In the genomic region with DNA sequence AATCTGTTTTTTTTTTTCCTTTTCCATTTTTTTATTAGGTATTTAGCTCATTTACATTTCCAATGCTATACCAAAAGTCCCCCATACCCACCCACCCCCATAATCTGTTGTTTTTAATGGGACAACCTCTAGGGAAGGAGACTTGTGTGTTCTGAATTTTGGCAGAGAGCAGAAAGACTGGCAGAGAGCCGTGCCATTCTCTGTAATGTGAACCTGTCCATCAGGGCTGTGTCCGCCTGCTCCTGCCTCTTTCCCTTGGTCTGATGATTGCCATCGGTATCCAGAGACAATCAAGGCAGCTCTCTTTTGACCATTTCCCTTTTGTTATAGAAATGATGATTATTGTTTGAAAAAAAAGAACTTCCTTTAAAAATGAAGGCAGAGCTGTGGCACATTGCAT, we compare ENCODE assay signal across 24 mouse cellular contexts. TPM values are rescaled to one million over a fixed set of nuclear protein-coding genes. Genes with fewer than 3 reads are reported as not detected.
"Had no signal": no experiment of that assay in that cellular context is flagged by ENCODE, and none has a peak within 500 bp of the region (broad histone marks: within the 10 kb centered on the region; RNA-seq: fewer than 3 reads in every experiment).

No protein-coding gene starts in this region.

- H3K27ac ChIP-seq: lung, embryonic 15.5 days; midbrain, embryonic 10.5 days; midbrain, embryonic 13.5 days; neural tube, embryonic 13.5 days; neural tube, embryonic 15.5 days had no signal

- H3K27me3 ChIP-seq: lung, embryonic 15.5 days; midbrain, embryonic 13.5 days; neural tube, embryonic 13.5 days; neural tube, embryonic 15.5 days had no signal

- H3K4me2 ChIP-seq: lung, embryonic 15.5 days; midbrain, embryonic 13.5 days; neural tube, embryonic 13.5 days; neural tube, embryonic 15.5 days had no signal

- H3K36me3 ChIP-seq: lung, embryonic 15.5 days; midbrain, embryonic 10.5 days; midbrain, embryonic 13.5 days; neural tube, embryonic 13.5 days; neural tube, embryonic 15.5 days had no signal

- H3K9me3 ChIP-seq: lung, embryonic 15.5 days; midbrain, embryonic 10.5 days; midbrain, embryonic 13.5 days; neural tube, embryonic 13.5 days; neural tube, embryonic 15.5 days had no signal

- H3K4me3 ChIP-seq: lung, embryonic 15.5 days; midbrain, embryonic 10.5 days; midbrain, embryonic 13.5 days; myocyte; neural tube, embryonic 13.5 days; neural tube, embryonic 15.5 days had no signal

- H3K9ac ChIP-seq: liver, postnatal 0 days; lung, embryonic 15.5 days; midbrain, embryonic 13.5 days; neural tube, embryonic 13.5 days; neural tube, embryonic 15.5 days had no signal

- ATAC-seq: lung, postnatal 0 days; midbrain, embryonic 13.5 days; midbrain, embryonic 16.5 days had no signal

- H3K4me1 ChIP-seq: lung, embryonic 15.5 days; neural tube, embryonic 13.5 days had no signal

- DNase-seq: liver, postnatal 0 days; lung, adult 2 months; lung, postnatal 14 days; lung, postnatal 36 days; retina, postnatal 1 day; right cerebral cortex, adult 18-20 months; right cerebral cortex, postnatal 25 days; right cerebral cortex, postnatal 4 days; spleen, adult 18-20 months; thymus, adult 18-20 months; thymus, postnatal 14 days; thymus, postnatal 36 days had no signal

RNA-seq across cellular contexts. Expression of gene Mrap2, which starts 26.8 kb away (rescaled TPM):
- total RNA-seq: megakaryocyte, adult 5-6 weeks; megakaryocyte-erythroid progenitor cell, adult 5-6 weeks had no signal
- polyA plus RNA-seq: liver, postnatal 0 days; lung, postnatal 0 days; midbrain, embryonic 10.5 days; neural tube, embryonic 11.5 days; stomach, embryonic 14.5 days had no signal
